Mouse (Mus musculus): ENCODE data around the gene Mrpl33.

Gene Mrpl33

GRCm38 (mm10) chr5:31636636-31637253, 40.0 kb downstream of the Mrpl33 start:
- in situ Hi-C loops (cut with MboI, MseI), result no loop called here

GRCm38 (mm10) chr5:31640542-31640941, 43.8 kb downstream of the Mrpl33 start:
- in situ Hi-C loops (cut with MboI, MseI), result no loop called here

- in situ Hi-C loops (cut with MboI, MseI), result no loop called here
Observed at GRCm38 (mm10) chr5:31642300-31642699, 45.6 kb downstream of the Mrpl33 start.

- in situ Hi-C loops (cut with MboI, MseI), result no loop called here
Observed at GRCm38 (mm10) chr5:31644272-31644671, 47.5 kb downstream of the Mrpl33 start.

DNA sequence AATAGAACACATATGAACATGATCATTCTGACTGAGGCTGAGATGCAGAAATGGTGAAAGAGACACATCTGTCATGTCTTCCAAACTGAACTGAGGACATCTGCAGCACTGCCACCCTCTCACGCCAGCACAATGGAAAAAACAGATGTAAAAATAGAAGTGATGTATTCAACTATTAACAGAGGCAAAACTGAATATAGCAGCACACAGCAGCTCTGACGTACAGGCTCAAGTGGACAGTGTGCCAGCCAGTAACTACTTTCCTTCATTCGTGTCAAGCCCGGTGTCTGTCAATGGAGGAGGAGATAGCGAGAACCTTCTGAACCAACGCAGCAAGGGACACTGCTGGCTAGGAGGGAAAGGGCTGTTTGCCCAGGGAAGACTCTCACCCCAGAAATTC, 48.1 kb downstream of the Mrpl33 start:
- in situ Hi-C loops (cut with MboI, MseI), result no loop called here

GRCm38 (mm10) chr5:31645798-31646197, 49.1 kb downstream of the Mrpl33 start:
- in situ Hi-C loops (cut with MboI, MseI), result no loop called here

GRCm38 (mm10) chr5:31646574-31646973, 49.8 kb downstream of the Mrpl33 start:
- in situ Hi-C loops (cut with MboI, MseI), result no loop called here

- in situ Hi-C loops (cut with MboI, MseI), result no loop called here
Observed at GRCm38 (mm10) chr5:31647327-31647726, 50.6 kb downstream of the Mrpl33 start.

DNA sequence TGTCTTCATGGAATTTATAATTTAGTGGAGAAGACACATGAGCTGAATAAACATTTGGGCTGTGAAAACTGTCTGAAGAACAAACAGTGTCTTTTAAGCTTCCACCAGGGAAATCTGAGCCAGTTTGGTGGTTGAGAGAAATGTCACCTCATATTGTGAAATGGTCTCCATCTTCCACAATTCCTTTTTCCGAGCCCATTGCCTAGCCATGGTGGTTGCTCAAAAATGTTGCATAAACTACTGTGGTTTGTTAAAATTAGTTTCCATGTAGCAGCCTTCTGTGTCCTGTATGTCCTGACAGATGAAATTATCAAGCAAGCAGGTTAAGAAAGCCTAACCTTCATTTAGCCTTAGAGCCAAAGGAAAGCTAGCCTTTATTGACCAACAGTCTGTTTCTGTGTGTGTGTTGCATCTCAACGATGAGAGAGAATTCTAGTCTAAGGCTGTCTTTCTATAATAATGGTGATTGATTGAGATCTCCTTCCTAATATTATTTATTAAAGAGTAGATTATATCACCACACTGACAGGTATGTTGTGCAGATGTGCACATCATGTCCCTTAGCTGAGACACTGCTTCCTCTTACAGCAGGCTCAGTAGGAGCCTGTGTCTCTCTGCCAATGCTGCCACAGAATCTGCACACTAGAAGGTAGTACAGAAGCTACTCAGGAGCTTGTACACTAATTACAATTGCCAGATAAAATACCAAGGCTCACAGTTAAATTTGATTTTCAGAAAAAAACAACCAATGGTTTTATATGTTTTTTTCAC, 54.0 kb downstream of the Mrpl33 start:
- in situ Hi-C loops (cut with MboI, MseI), result no loop called here

GRCm38 (mm10) chr5:31655688-31656190, 59.0 kb downstream of the Mrpl33 start:
- in situ Hi-C loops (cut with MboI, MseI), result no loop called here

GRCm38 (mm10) chr5:31666176-31666575, 69.4 kb downstream of the Mrpl33 start:
- in situ Hi-C loops (cut with MboI, MseI), result no loop called here

DNA sequence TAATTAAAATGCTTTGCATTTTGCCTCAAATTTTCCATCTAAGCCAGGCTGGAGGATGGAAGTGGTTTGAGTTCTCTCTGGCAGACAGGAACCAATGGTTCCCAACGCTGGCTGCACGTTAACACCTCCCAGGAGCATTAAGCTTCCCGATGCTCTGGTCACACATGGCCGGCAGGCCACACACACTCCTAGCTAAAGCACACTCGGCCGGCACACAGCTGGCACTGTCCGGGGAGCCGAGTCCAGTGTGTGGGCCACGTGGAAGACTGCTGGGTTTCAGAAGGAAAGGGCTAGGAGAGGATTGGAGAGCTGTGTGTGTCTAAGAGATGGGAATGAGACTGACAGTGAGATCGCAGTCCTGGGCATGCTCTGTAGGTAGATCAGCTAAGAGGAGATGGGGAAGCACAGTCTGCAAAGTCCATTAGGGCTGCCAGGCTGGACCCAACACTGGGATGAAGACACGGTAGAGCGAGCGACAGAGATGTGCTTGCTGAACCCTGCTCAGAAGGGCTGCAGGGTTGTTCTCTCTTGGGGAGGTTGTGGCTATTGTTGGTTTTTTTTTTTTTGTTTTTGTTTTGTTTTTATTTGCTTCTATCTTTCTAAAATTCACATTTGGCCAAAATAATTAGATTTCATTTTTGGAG, 71.7 kb downstream of the Mrpl33 start:
- in situ Hi-C loops (cut with MboI, MseI), result no loop called here

DNA sequence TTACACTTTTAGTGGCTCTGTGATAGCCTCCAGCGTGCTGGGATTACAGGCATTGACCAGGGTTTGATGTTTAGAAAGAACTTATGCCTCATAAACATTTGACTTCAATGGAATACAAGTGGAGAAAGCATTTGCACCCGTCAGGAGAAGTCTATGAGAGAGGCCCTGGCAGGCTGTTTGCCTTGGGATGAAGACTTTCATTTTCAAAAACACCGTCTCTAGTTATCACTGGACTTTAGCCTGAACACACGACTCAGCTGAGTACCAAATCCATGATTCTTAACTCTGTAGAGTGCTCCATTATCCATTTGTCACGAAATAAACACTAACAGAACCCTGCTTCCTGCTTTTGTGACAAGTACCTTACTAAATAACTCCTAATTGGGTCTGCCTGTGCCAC, 73.2 kb downstream of the Mrpl33 start:
- in situ Hi-C loops (cut with MboI, MseI), result no loop called here

GRCm38 (mm10) chr5:31671137-31671536, 74.4 kb downstream of the Mrpl33 start:
- in situ Hi-C loops (cut with MboI, MseI), result no loop called here

GRCm38 (mm10) chr5:31673431-31673830, 76.7 kb downstream of the Mrpl33 start:
- in situ Hi-C loops (cut with MboI, MseI), result no loop called here

- in situ Hi-C loops (cut with MboI, MseI), result no loop called here
Observed at GRCm38 (mm10) chr5:31678000-31678399, 81.3 kb downstream of the Mrpl33 start.

- in situ Hi-C loops (cut with MboI, MseI), result no loop called here
Observed at GRCm38 (mm10) chr5:31680183-31680582, 83.4 kb downstream of the Mrpl33 start.

GRCm38 (mm10) chr5:31682305-31682704, 85.6 kb downstream of the Mrpl33 start:
- in situ Hi-C loops (cut with MboI, MseI), result no loop called here

GRCm38 (mm10) chr5:31686040-31686439, 89.3 kb downstream of the Mrpl33 start:
- in situ Hi-C loops (cut with MboI, MseI), result no loop called here

- in situ Hi-C loops (cut with MboI, MseI), result no loop called here
Observed at GRCm38 (mm10) chr5:31687972-31688371, 91.2 kb downstream of the Mrpl33 start.

GRCm38 (mm10) chr5:31693191-31693590, 96.5 kb downstream of the Mrpl33 start:
- in situ Hi-C loops (cut with MboI, MseI), result no loop called here

DNA sequence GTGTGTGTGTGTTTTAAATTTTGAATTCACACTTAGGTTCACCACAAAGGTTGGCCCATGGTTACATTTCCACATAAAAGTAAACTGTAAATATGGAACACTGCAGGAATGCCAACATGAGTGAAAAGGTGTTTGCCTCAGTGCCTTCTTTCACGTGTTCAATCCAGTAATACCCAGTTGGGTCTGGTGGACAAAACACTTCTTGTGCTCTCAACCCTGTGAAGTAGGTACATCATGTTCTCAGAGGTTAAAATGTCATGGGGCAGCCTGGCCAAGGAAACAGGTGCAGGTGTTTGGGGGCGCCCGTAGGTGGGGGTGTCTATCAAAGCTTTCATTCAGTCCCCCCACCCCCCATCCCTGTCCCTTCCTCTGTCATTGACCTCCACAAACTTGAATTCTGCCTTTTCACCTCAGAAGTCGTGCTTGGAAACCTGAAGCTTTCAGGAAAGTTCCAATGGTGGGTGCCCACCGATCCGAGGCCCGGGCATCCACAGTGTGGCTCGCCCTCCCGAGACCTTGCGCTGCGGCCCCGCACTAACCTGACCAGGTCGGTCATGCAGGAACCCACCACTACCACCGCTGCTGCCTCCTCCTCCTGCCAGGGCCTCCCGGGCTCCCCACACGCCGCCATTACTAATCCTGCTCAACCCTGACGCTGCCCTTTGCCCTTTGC, 100.4 kb downstream of the Mrpl33 start, which contains the start of gene Rbks:
TSS of gene Rbks (minus strand) at position 657 of the 673 bp plus-strand sequence.
- in situ Hi-C loops (cut with MboI, MseI), result loop anchor here (5.0 kb wide), 1 partner anchor 120 kb away; no protein-coding TSS in a partner anchor

Data from regulatory T cell (primary cell).